Mouse (Mus musculus) large intestine, adult 2 months (tissue): ENCODE results near the gene Itgb6. TPM values are rescaled to one million over a fixed set of nuclear protein-coding genes. Genes with fewer than 3 reads are reported as not detected.

Source experiments
- DNase-seq: peaks from one replicate; pipeline ENCODE4 v3.0.0-alpha.2; 2012; ENCODE audit warnings: low read depth, low spot score
- WGBS: fragments of 180-500 bp; shearing (Covaris S2); methylation state at CpG from one replicate; pipeline ENCODE4 v1.1.7; 2018; 5-methylcytosine and 5-hydroxymethylcytosine counted together
- polyA plus RNA-seq: library from polyadenylated mRNA; depleted of rRNA; stranded (reverse); fragments of >200 nt; gene quantifications from 2 replicates; pipeline ENCODE4 v1.2.3, GENCODE M21; 2012

The Itgb6 gene
- polyA plus RNA-seq, 1 experiment: 12.4 TPM

DNA sequence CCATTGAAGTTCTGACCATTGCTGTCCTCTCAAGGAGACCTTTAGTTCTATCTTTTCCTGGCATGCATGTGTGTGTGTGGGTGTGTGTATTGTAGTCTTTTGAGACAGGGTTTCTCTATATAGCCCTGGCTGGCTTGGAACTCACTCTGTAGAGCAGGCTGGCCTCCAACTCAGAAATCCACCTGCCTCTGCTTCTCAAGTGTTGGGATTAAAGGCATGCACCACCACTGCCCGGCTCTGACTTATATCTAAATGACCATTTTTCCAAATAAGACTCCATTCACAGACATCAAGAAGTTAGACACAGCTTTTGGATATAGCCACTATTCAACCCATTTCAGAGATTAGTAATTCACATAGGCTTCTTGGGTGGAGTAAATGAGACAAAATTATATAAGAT is 34.3 kb downstream of the Itgb6 start:
- WGBS: 92% methylated on average over 1 of the region's 1 CpGs
- no peak for DNase-seq

DNA sequence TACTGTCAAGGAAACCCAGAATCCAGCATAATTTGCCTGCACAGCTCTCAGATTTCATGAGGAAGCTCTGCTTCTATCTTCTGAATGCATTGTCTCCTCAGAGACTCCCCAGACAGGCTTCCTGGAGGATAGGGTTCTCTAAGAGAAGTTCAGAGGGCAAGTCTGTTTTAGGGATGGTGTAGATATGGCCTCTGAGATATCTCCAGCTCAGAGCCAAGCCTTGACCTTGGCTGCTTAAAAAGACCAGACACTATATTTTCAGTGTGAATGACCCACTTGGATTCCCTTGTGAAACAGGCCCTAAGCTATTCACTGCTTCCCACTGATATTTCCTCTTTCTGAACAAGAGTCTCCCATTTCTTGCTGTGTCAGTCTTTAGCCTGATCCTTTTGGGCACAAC is 36.5 kb downstream of the Itgb6 start:
- no peak for DNase-seq

DNA sequence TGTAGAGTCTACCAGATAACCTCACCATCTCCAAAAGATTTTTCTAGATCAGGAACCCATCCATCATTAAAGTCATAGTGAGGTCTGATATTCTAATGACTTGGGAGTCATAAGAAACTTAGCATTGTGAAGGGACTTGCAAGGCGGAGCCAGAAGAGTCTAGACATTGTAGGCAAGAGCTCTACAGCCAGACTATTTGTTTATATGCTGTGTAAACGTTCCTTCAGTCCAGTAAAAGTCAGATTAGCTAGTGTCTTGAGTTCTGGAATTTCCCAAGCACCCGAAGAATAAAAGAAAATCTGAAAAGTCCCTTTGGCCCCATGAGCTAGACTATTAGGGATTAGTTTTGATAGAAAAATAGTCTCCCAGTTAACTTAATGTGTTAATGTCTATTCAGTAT is 38.3 kb downstream of the Itgb6 start:
- 38% methylated on average over 3 of the region's 3 CpGs for WGBS
- no peak for DNase-seq

DNA sequence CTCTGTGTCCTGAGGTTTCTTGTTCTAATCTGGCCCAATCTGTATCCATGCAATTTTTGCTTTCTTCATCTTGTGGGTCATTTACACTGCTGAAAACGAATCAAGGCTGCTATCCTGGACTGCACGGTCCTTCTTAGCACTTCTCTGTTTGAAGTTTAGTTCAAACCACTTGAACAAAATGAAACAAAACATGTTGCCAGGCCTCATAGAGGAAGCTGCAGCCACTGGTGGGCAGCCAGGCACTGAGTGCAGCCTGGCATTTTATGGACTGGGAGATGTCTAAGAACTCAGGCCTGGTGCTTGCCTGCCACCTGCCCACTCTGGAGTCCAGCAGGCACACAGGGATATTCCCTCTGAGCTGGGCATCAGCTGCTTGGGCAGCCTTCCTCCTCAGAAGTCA is 39.9 kb downstream of the Itgb6 start:
- no peak for DNase-seq

GRCm38 (mm10) chr2:60674413-60674812 is 48.0 kb downstream of the Itgb6 start:
- WGBS: 73% methylated on average over 7 of the region's 7 CpGs

More for the DNA sequence above, 39.9 kb downstream of the Itgb6 start:
- 66% methylated on average over 2 of the region's 2 CpGs for WGBS

GRCm38 (mm10) chr2:60672973-60673954 is 49.2 kb downstream of the Itgb6 start:
- DNase-seq: no peak
- 27% methylated on average over 17 of the region's 17 CpGs for WGBS

More at GRCm38 (mm10) chr2:60674413-60674812, 48.0 kb downstream of the Itgb6 start:
- no peak for DNase-seq

DNA sequence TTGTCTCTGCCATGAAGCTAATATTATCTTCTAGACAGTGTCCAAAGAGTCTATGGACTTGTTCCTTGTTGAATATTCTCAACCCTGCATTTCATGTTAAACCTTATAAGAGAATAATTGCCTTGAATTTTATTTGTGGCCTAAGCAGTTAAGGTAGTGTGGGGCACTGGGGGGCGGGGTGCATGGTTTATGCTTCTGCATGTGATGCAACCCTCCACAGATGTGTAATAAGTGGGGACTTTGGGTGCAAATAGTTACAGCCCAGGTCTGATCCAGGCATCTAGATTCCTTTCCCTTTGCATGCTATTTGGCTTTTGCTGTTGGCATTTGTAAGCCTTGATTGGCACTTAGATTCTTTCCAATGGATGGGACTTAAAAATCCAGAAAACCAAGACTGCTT is 51.2 kb downstream of the Itgb6 start:
- WGBS: 74% methylated on average over 1 of the region's 1 CpGs
- DNase-seq: no peak

- DNase-seq: no peak
- 36% methylated on average over 1 of the region's 1 CpGs for WGBS
Observed at GRCm38 (mm10) chr2:60663071-60663470, 59.4 kb downstream of the Itgb6 start.

DNA sequence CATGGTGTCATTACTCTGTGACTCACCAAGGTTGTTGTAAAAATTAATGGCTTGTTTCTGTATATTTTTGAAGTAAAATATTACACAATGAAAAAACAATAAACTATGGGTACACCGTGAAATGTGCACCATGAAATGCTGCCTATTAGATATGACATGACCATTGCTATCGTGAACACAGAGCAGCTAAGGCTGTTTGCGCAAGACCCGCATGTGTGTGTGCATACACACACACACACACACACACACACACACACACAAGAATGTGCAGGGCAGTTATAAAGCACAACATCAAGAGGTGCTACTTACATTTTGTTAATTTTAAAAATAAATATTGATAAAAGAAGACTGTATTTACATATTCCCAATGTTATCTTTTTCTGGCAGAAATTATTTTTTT is 62.5 kb downstream of the Itgb6 start:
- WGBS: 71% methylated on average over 4 of the region's 4 CpGs
- no peak for DNase-seq

DNA sequence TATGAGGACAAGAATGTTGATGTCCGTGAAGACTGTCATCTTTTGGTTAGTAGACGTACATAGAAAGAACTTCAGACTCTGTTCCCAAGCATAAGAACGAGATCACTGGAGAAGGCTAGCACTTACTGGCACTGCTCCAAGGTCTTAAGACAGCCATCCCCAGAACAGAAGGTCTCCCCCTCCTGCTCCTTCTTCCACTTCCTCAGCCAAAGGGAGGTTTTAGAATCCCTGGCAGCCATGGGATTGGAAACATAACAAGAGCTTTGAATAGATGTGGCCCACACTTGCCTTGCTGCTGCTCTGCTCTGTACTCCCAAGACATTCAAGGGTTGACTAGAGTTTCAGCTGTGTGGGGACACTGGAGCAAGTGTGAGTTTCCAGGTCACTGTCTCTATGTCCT is 63.5 kb downstream of the Itgb6 start:
- no peak for DNase-seq
- WGBS: 68% methylated on average over 3 of the region's 3 CpGs

DNA sequence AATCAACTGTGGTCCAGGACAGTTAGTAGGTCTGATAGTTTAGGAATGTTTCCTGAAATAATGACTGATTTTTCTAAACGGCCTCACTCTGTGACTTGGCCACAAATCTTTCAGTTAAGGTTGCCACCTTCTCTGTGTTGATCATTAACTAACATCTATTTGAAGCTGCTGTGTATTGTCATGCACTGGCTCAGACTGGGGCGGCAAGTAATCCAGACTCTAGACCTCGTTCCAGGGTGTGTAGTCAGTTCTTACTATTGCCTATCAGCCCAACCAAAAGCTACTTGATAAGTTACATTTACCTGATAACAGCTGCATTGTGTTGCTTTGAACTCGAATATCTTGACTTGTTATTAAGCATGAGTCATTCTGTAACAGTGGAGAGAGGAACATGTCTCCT is 67.6 kb downstream of the Itgb6 start:
- DNase-seq: peak; percentile 31
- 28% methylated on average over 4 of the region's 4 CpGs for WGBS

- WGBS: 94% methylated on average over 5 of the region's 5 CpGs
- no peak for DNase-seq
Observed at GRCm38 (mm10) chr2:60650155-60650554, 72.3 kb downstream of the Itgb6 start.

GRCm38 (mm10) chr2:60647650-60648049 is 74.8 kb downstream of the Itgb6 start:
- WGBS: 78% methylated on average over 5 of the region's 5 CpGs

DNA sequence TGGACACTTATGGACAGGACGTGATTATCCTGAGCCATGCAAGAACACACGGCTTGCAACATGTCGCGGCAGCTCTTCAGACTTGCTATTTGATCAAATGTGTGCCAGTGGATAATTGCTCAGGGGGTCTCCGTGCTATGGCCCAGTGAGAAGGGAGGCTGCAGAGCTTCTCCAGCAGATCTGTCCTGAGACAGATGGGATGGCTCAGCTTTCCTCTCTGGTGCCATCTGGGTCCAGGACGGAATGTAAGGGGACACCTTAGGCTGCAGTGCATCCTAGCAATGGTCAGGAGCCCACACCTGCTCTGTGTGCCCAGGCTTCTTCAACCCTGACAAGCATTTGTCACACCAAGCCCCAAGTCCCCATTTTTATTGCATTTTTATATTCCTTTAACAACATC is 75.9 kb downstream of the Itgb6 start:
- 97% methylated on average over 6 of the region's 6 CpGs for WGBS
- DNase-seq: no peak

More at GRCm38 (mm10) chr2:60647650-60648049, 74.8 kb downstream of the Itgb6 start:
- no peak for DNase-seq

GRCm38 (mm10) chr2:60643406-60643805 is 79.0 kb downstream of the Itgb6 start:
- no peak for DNase-seq
- WGBS: 74% methylated on average over 3 of the region's 3 CpGs

DNA sequence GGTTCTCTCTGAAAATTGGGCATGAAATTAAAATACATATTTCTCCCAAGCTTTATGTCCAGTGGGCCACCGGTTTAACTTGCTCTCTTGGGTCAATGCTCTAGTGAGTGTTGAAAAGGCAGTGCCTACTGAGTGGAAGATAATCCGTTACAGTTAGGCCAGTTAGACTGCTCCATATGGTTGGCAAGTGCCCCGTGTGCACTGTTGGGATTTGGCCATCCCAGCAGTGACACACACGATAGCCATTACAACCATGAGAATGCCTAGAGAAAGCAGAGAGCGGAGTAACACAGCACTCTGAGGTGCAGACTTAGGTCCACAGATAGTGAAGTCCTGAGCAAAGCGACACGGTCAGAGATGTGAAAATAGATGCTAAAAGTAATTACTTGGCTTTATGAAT is 79.8 kb downstream of the Itgb6 start:
- WGBS: 94% methylated on average over 7 of the region's 7 CpGs

GRCm38 (mm10) chr2:60640342-60640672 is 82.1 kb downstream of the Itgb6 start:
- DNase-seq: no peak
- WGBS: 76% methylated on average over 7 of the region's 7 CpGs

More for the DNA sequence above, 79.8 kb downstream of the Itgb6 start:
- no peak for DNase-seq

GRCm38 (mm10) chr2:60639617-60640341 is 82.7 kb downstream of the Itgb6 start:
- WGBS: 75% methylated on average over 10 of the region's 10 CpGs
- no peak for DNase-seq

- DNase-seq: no peak
- 71% methylated on average over 20 of the region's 20 CpGs for WGBS
Observed at GRCm38 (mm10) chr2:60636910-60637761, 85.3 kb downstream of the Itgb6 start.

DNA sequence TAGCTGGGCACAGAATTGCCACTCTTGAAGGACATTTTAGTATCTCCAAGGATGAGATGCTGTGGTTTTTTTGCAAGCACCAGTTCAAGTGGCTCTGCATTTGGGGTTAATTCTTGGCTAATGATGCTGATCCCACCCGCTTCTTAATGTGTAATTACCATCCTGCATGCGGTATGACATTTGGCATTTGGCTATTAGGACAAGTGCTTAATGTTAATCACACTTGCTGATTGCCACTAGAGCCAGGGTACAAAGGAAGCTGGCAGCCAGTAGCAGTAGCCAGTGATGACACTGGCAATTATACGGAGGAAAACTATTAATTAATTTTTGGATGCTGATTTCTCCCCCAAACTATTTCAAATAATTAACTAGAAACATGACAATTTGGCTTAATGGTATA is 86.0 kb downstream of the Itgb6 start:
- 81% methylated on average over 3 of the region's 3 CpGs for WGBS
- no peak for DNase-seq
